Mouse (Mus musculus) ES-Bruce4 (cell line): ENCODE measurements around the gene Abcc4. TPM values are rescaled to one million over a fixed set of nuclear protein-coding genes. Genes with fewer than 3 reads are reported as not detected.

Source experiments
- H3K27ac ChIP-seq: 2 replicates; pipeline ENCODE4 v1.5.1; 2012; ENCODE audit warnings: low read length, inconsistent platforms; ENCODE audit not compliant: insufficient read depth
- H3K27me3 ChIP-seq: 2 replicates; pipeline ENCODE4 v1.6.1; 2012; ENCODE audit warnings: mild to moderate bottlenecking, low read length, inconsistent platforms; ENCODE audit not compliant: control insufficient read depth, poor library complexity, insufficient read depth, severe bottlenecking
- H3K36me3 ChIP-seq: 2 replicates; pipeline ENCODE4 v1.6.1; 2012; ENCODE audit warnings: inconsistent platforms, mild to moderate bottlenecking, low read length, moderate library complexity; ENCODE audit not compliant: control insufficient read depth, poor library complexity, insufficient read depth, severe bottlenecking
- H3K4me1 ChIP-seq: one replicate; pipeline ENCODE4 v1.8.1; 2011; ENCODE audit warnings: low read length; ENCODE audit not compliant: control insufficient read depth, insufficient read depth
- H3K4me3 ChIP-seq: 2 replicates; pipeline ENCODE4 v1.5.1; 2011; ENCODE audit warnings: low read depth, mild to moderate bottlenecking, low read length
- H3K9ac ChIP-seq: 2 replicates; pipeline ENCODE4 v1.6.1; 2012; ENCODE audit warnings: low read depth, mild to moderate bottlenecking, inconsistent platforms; ENCODE audit not compliant: poor library complexity, severe bottlenecking
- H3K9me3 ChIP-seq: replicated peaks from 2 replicates; pipeline ENCODE4 v1.6.1; 2012; ENCODE audit warnings: mild to moderate bottlenecking, low read length, inconsistent platforms; ENCODE audit not compliant: control insufficient read depth, poor library complexity, insufficient read depth, severe bottlenecking
- CTCF ChIP-seq: IDR thresholded peaks from one replicate; pipeline ENCODE4 v1.8.1; 2011; ENCODE audit warnings: low read depth, low read length
- EP300 ChIP-seq: IDR thresholded peaks from 2 replicates; pipeline ENCODE4 v1.6.1; 2011; ENCODE audit warnings: low read depth, low read length; ENCODE audit not compliant: insufficient read depth
- POLR2A ChIP-seq: IDR thresholded peaks from one replicate; pipeline ENCODE4 v1.8.1; 2011; ENCODE audit warnings: low read length; ENCODE audit not compliant: insufficient read depth
- polyA plus RNA-seq: library from polyadenylated mRNA; stranded (reverse); fragments of >200 nt; gene quantifications from 2 replicates; pipeline ENCODE4 v1.2.4, GENCODE M21; 2011; ENCODE audit warnings: low read depth; ENCODE audit not compliant: missing spikeins, insufficient read depth, insufficient read length

Gene Abcc4
- polyA plus RNA-seq, 1 experiment, result 32.2 TPM

- Histone ChIP-seq H3K27ac (no peak overlapping the region), H3K9me3 (no peaks in the 10 kb centered on the region), H3K4me1 (no peaks in the 10 kb centered on the region), H3K27me3 (no peaks in the 10 kb centered on the region), H3K9ac (no peak overlapping the region), H3K36me3 (peaks cover 12% of the 10 kb centered on the region), H3K4me3 (no peak overlapping the region)
- TF ChIP-seq EP300 (no peak), POLR2A (no peak), CTCF (no peak)
Measured at GRCm38 (mm10) chr14:118638447-118639275, 67.4 kb downstream of the Abcc4 start.

DNA sequence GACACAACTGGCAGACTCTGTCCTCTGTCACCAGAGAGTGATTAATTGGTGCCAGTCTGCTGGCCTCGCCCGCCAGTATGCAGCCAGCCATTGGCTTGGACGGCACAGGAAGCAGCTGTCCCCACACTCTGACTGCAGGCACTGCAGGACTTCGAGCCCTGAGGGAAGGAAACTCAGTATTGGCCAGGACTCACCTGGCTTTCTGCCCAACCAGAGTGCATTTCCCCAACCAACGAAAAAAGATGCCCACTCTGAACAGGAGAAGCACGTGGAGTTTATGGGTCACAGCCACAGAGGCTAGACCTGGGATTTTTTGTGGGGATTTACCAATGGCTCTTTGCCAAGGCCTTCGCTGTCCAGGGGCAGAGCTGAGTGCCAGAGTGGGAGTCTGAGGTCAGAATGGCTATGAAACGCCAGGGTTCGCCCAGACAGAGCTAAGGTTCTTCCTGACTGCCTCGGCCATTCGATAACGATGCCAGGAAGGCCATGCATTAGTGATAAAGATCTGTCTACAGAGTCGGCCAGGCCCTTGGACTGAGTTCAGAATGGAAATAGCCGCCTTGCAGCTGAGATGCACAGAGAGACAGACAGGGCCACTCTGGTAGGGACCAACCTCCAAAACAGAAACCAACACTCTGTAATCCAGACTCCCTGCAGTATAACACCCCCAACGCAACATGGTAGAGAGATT, 70.4 kb downstream of the Abcc4 start:
- no peaks in the 10 kb centered on the region for H3K9me3 ChIP-seq
- H3K27me3 ChIP-seq, result no peaks in the 10 kb centered on the region
- H3K27ac ChIP-seq, result no peak overlapping the region
- H3K36me3 ChIP-seq, result peaks cover 7% of the 10 kb centered on the region
- H3K4me3 ChIP-seq, result no peak overlapping the region
- H3K9ac ChIP-seq, result no peak overlapping the region
- no peak for TF ChIP-seq CTCF
- no peak for TF ChIP-seq POLR2A
- no peak for TF ChIP-seq EP300
- no peaks in the 10 kb centered on the region for H3K4me1 ChIP-seq

DNA sequence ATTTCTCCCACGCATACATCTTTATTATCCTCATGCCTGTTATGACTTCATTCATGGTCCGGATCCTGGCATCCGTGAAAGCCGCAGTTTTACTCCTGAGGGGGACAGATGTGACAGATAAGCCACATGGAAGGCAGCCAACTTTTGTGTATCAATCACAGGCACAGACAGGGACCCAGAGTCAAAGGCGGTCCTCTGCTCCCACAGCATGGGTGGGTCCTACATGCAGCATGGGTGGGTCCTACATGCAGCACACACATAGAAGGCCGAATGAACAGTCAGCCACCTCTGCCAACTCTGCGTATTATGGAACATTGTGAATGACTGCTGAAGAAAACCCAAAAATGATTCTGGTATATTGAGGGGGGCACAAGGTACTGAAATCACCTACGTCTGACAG, 76.4 kb downstream of the Abcc4 start:
- no peak overlapping the region for H3K27ac ChIP-seq
- peaks cover 32% of the 10 kb centered on the region for H3K36me3 ChIP-seq
- no peaks in the 10 kb centered on the region for H3K27me3 ChIP-seq
- H3K9me3 ChIP-seq, result no peaks in the 10 kb centered on the region
- no peak overlapping the region for H3K4me3 ChIP-seq
- H3K4me1 ChIP-seq, result no peaks in the 10 kb centered on the region
- no peak overlapping the region for H3K9ac ChIP-seq
- no peak for TF ChIP-seq POLR2A
- no peak for TF ChIP-seq CTCF
- no peak for TF ChIP-seq EP300

DNA sequence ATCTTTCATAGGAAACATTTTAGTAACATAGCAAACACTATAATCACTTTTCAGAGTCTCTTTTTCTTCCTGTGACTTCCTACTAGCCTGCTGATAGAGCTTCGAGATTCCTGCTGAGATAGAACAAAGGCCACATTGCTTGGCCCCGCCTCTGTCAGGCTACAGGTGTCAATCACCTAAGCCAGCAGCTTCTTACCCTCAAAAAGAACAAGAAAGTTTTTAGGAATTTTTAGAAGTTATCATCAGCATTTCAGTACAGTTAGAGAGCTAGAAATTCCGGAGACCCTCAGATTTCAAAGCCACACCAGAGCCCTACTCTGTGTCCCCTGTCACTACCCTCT, 84.6 kb downstream of the Abcc4 start:
- Histone ChIP-seq H3K4me1 (no peaks in the 10 kb centered on the region), H3K36me3 (peaks cover 19% of the 10 kb centered on the region), H3K27me3 (no peaks in the 10 kb centered on the region), H3K27ac (no peak overlapping the region), H3K9me3 (no peaks in the 10 kb centered on the region), H3K4me3 (no peak overlapping the region), H3K9ac (no peak overlapping the region)
- no peak for TF ChIP-seq CTCF
- no peak for TF ChIP-seq EP300
- TF ChIP-seq POLR2A, result no peak

GRCm38 (mm10) chr14:118620773-118621448, 85.1 kb downstream of the Abcc4 start:
- Histone ChIP-seq H3K4me1 (no peaks in the 10 kb centered on the region), H3K27me3 (no peaks in the 10 kb centered on the region), H3K36me3 (peaks cover 17% of the 10 kb centered on the region), H3K4me3 (no peak overlapping the region), H3K9ac (no peak overlapping the region), H3K9me3 (no peaks in the 10 kb centered on the region), H3K27ac (no peak overlapping the region)
- no peak for TF ChIP-seq POLR2A
- TF ChIP-seq CTCF, result no peak
- TF ChIP-seq EP300, result no peak
